Mouse (Mus musculus) neutrophil, adult 83 days (primary cell): ENCODE data around the gene Foxd2. TPM values are rescaled to one million over a fixed set of nuclear protein-coding genes. Genes with fewer than 3 reads are reported as not detected.

ENCODE experiments used
- total RNA-seq, 2 experiments: library from RNA; stranded (reverse); gene quantifications; one replicate each; pipeline ENCODE4 v1.2.4; 2023

Gene Foxd2
- 1 to 10 TPM in 1 of 2 experiments, under 1 TPM in 1; 0.81 to 1.0 TPM for total RNA-seq

DNA sequence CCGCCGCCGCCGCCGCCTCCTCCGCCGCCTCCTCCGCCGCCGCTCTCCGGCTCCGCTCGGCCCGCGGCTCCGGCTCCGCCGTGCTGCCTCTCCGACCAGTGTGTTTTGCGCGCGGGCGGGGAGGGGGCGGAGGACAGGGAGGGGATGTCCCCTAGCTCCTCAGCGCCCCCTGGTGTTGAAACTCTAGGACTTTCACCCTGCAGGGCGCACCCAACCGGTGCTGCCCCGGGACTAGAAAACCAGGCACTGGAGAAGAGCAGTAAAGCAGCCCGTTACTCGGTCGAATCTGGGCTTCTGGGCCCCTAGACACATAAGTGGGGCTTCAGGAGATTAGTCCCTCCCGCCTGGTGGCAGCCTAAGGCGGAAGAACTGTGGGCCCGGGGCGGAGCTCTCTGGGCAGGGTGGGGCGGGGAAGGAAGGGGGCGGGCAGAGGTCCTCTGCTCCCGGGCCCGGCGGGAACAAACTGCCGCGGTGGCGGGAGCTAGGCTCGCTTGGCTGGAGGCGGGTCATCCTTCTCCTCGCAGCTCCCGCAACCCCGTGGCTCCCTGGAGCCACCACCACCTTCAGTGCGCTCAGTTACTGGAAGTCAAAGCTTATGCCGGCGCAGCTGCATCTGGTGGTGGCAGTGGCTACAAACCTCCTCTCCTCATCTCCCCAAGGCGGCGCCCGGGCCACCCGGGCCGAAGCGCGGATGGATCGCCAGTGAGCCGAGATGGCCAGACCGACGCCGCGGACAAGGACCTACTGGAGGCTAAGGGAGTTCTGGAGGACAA is at the start of gene Foxd2:
Gene Foxd2 (minus strand): TSS at position 45 of the 773 bp plus-strand sequence.

DNA sequence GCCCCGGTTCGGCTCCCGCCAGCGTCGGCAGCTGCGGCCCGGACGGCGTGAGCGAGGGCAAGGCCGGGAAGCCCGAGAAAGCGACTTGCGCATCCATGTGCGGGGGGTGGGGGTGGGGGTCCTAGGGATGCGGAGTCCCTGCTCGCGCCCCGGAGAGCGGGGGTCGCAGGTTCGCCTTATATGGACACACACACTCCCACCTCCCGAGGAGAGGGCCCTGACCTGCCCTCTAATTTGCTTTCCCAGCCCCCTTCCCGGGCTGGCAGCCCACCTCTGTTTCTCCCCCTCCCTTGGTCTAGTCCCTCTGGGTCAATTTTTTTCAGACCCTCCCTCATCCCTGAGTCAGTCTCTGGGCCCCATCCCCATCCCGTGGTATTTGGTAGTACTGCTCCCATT is 17.2 kb upstream of the Foxd2 start, which contains the start of gene Foxe3:
Gene Foxe3 (minus strand): TSS at position 97 of the 396 bp plus-strand sequence.

Other genes starting within 250 kb of the Foxd2 start
- not detected for gene Gm12830, start 87.2 kb downstream of the Foxd2 start, total RNA-seq
- gene Foxe3, start 17.1 kb upstream of the Foxd2 start, total RNA-seq: not detected
- 10 to 100 TPM; 62.1 to 73.9 TPM for gene Cmpk1, start 78.4 kb upstream of the Foxd2 start, total RNA-seq
- gene Stil, start 91.3 kb upstream of the Foxd2 start, total RNA-seq: 10 to 100 TPM; 18.4 to 19.2 TPM
- gene Tal1, start 147.6 kb upstream of the Foxd2 start, total RNA-seq: 10 to 100 TPM; 11.5 to 15.3 TPM
- 1 to 10 TPM; 3.6 to 8.8 TPM for gene Pdzk1ip1, start 179.8 kb upstream of the Foxd2 start, total RNA-seq
- not detected for gene Cyp4x1, start 225.4 kb upstream of the Foxd2 start, total RNA-seq